Mouse (Mus musculus) kidney, postnatal 0 days (tissue): ENCODE results near the gene Gpc3. TPM values are rescaled to one million over a fixed set of nuclear protein-coding genes. Genes with fewer than 3 reads are reported as not detected.

Source experiments
- ATAC-seq: fragments of 200-750 bp; cut with Nextera tagmentation; replicated peaks from 2 replicates; pipeline ENCODE4 v1.8.0; 2017; ENCODE audit warnings: low read depth, moderate number of reproducible peaks, moderate TSS enrichment, moderate library complexity; ENCODE audit not compliant: low FRiP score
- DNase-seq: peaks from one replicate; pipeline ENCODE4 v3.0.0-alpha.2; 2016; ENCODE audit warnings: low spot score
- H3K27ac ChIP-seq: fragments of 300-500 bp; sonication (generic); 2 replicates; pipeline ENCODE4 v1.5.1; 2014; ENCODE audit warnings: mild to moderate bottlenecking
- H3K27me3 ChIP-seq: fragments of 300-500 bp; sonication (generic); 2 replicates; pipeline ENCODE4 v1.6.1; 2014; ENCODE audit warnings: low read length, mixed read lengths; ENCODE audit not compliant: insufficient read depth
- H3K36me3 ChIP-seq: fragments of 300-500 bp; sonication (generic); 2 replicates; pipeline ENCODE4 v1.6.1; 2014; ENCODE audit warnings: low read length, mixed read lengths; ENCODE audit not compliant: insufficient read depth
- H3K4me1 ChIP-seq: fragments of 300-500 bp; sonication (generic); replicated peaks from 2 replicates; pipeline ENCODE4 v1.6.1; 2014; ENCODE audit warnings: antibody characterized with exemption, low read length, mixed read lengths; ENCODE audit not compliant: insufficient read depth
- H3K4me2 ChIP-seq: fragments of 300-500 bp; sonication (generic); 2 replicates; pipeline ENCODE4 v1.6.1; 2014; ENCODE audit warnings: mild to moderate bottlenecking, low read length, moderate library complexity, mixed read lengths
- H3K4me3 ChIP-seq: fragments of 300-500 bp; sonication (generic); replicated peaks from 2 replicates; pipeline ENCODE4 v1.5.1; 2014; ENCODE audit warnings: low read depth, low read length
- H3K9ac ChIP-seq: fragments of 300-500 bp; sonication (generic); 2 replicates; pipeline ENCODE4 v1.6.1; 2014; ENCODE audit warnings: low read depth, low read length
- H3K9me3 ChIP-seq: fragments of 300-500 bp; sonication (generic); replicated peaks from 2 replicates; pipeline ENCODE4 v1.6.1; 2016; ENCODE audit warnings: low read length, inconsistent platforms, mixed read lengths
- CTCF ChIP-seq: IDR thresholded peaks from 2 replicates; pipeline ENCODE4 v1.5.1; 2016; ENCODE audit warnings: antibody characterized with exemption, low read depth, mild to moderate bottlenecking, moderate library complexity
- WGBS: fragments of 180-500 bp; shearing (Covaris S2); extraction: QIAGEN DNeasy Blood & Tissue Kit; methylation state at CpG from one replicate; pipeline ENCODE4 v1.1.7; 2014; 5-methylcytosine and 5-hydroxymethylcytosine counted together
- polyA plus RNA-seq: library from polyadenylated mRNA; unstranded; fragments of >200 nt; fragmentation: Nextera tagmentation; extraction: Ambion mirVana; gene quantifications from 2 replicates; pipeline ENCODE4 v1.2.1, GENCODE M21; 2015

Gene Gpc3
- polyA plus RNA-seq, 1 experiment from 2014 or later = 1,010 TPM

- no peak for TF ChIP-seq CTCF
- no peaks in the 10 kb centered on the region for H3K4me1 ChIP-seq
- no peak for ATAC-seq
Measured at GRCm38 (mm10) chrX:52401188-52401587, 212.6 kb downstream of the Gpc3 start.

GRCm38 (mm10) chrX:52375129-52375528 lies 238.6 kb downstream of the Gpc3 start:
- H3K9ac ChIP-seq = no peak overlapping the region
- WGBS = 53% methylated on average over 3 of the region's 3 CpGs
- no peak overlapping the region for H3K27ac ChIP-seq
- H3K27me3 ChIP-seq = no peaks in the 10 kb centered on the region
- no peak overlapping the region for H3K4me2 ChIP-seq
- DNase-seq = no peak
- H3K4me1 ChIP-seq = no peaks in the 10 kb centered on the region
- H3K9me3 ChIP-seq = no peaks in the 10 kb centered on the region
- no peak for ATAC-seq
- peak; percentile 63 for TF ChIP-seq CTCF
- no peak overlapping the region for H3K4me3 ChIP-seq
- H3K36me3 ChIP-seq = no peaks in the 10 kb centered on the region

More at GRCm38 (mm10) chrX:52401188-52401587, 212.6 kb downstream of the Gpc3 start:
- Histone ChIP-seq H3K9me3 (no peaks in the 10 kb centered on the region), H3K4me3 (no peak overlapping the region), H3K27ac (no peak overlapping the region), H3K27me3 (no peaks in the 10 kb centered on the region), H3K36me3 (no peaks in the 10 kb centered on the region), H3K9ac (no peak overlapping the region), H3K4me2 (no peak overlapping the region)
- WGBS = 78% methylated on average over 2 of the region's 2 CpGs
- DNase-seq = no peak

GRCm38 (mm10) chrX:52374209-52374608 lies 239.5 kb downstream of the Gpc3 start:
- ATAC-seq (no peak), DNase-seq (no peak)
- Histone ChIP-seq H3K27ac (no peak overlapping the region), H3K4me2 (no peak overlapping the region), H3K9me3 (no peaks in the 10 kb centered on the region), H3K4me3 (no peak overlapping the region), H3K36me3 (no peaks in the 10 kb centered on the region), H3K9ac (no peak overlapping the region), H3K4me1 (no peaks in the 10 kb centered on the region), H3K27me3 (no peaks in the 10 kb centered on the region)
- TF ChIP-seq CTCF = no peak
- 72% methylated on average over 14 of the region's 14 CpGs for WGBS

DNA sequence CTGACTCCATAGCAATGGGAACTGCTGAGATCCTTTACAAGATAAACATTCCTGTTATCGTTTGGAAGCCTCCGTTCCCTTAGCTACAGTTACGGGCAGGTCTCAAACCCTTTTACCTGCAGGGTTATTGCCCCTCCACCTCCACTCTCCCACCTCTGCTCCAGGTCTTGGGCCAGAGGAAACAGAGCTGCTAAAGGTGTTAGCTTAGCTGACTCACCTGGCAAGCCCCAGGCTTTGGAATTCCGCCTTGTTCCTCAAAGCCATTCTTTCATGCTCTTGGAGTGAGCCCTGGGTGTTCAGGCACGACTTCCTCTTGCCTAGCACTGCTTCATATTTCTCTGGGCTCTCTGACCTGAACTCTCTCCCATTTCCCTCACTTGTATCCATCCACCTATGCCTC lies 241.3 kb downstream of the Gpc3 start:
- ATAC-seq (no peak; the same call in 1 of the 2 replicates), DNase-seq (no peak)
- 47% methylated on average over 5 of the region's 5 CpGs for WGBS
- no peaks in the 10 kb centered on the region for H3K36me3 ChIP-seq
- no peaks in the 10 kb centered on the region for H3K27me3 ChIP-seq
- no peak overlapping the region for H3K9ac ChIP-seq
- no peaks in the 10 kb centered on the region for H3K4me1 ChIP-seq
- H3K9me3 ChIP-seq = no peaks in the 10 kb centered on the region
- no peak for TF ChIP-seq CTCF
- H3K27ac ChIP-seq = no peak overlapping the region
- no peak overlapping the region for H3K4me3 ChIP-seq
- H3K4me2 ChIP-seq = no peak overlapping the region

- no peak for ATAC-seq
- Histone ChIP-seq H3K4me2 (0 out of 2 replicates have a peak overlapping the region, but pooled peaks have one; percentile 1), H3K27me3 (no peaks in the 10 kb centered on the region), H3K4me3 (no peak overlapping the region), H3K36me3 (no peaks in the 10 kb centered on the region), H3K27ac (no peak overlapping the region), H3K9me3 (no peaks in the 10 kb centered on the region), H3K9ac (no peak overlapping the region), H3K4me1 (no peaks in the 10 kb centered on the region)
- WGBS = 47% methylated on average over 8 of the region's 8 CpGs
- peak; percentile 47 for DNase-seq
- peak; percentile 67 for TF ChIP-seq CTCF
Measured at GRCm38 (mm10) chrX:52369938-52370758, 243.6 kb downstream of the Gpc3 start.

- DNase-seq (no peak), ATAC-seq (no peak)
- no peak overlapping the region for H3K4me2 ChIP-seq
- no peaks in the 10 kb centered on the region for H3K27me3 ChIP-seq
- H3K4me1 ChIP-seq = no peaks in the 10 kb centered on the region
- H3K4me3 ChIP-seq = no peak overlapping the region
- H3K9me3 ChIP-seq = no peaks in the 10 kb centered on the region
- WGBS = 69% methylated on average over 6 of the region's 6 CpGs
- no peak for TF ChIP-seq CTCF
- H3K9ac ChIP-seq = no peak overlapping the region
- H3K36me3 ChIP-seq = no peaks in the 10 kb centered on the region
- no peak overlapping the region for H3K27ac ChIP-seq
Measured at GRCm38 (mm10) chrX:52369304-52369937, 244.3 kb downstream of the Gpc3 start.
